20 mouse cellular contexts compared by ENCODE assay signal in the genomic region with DNA sequence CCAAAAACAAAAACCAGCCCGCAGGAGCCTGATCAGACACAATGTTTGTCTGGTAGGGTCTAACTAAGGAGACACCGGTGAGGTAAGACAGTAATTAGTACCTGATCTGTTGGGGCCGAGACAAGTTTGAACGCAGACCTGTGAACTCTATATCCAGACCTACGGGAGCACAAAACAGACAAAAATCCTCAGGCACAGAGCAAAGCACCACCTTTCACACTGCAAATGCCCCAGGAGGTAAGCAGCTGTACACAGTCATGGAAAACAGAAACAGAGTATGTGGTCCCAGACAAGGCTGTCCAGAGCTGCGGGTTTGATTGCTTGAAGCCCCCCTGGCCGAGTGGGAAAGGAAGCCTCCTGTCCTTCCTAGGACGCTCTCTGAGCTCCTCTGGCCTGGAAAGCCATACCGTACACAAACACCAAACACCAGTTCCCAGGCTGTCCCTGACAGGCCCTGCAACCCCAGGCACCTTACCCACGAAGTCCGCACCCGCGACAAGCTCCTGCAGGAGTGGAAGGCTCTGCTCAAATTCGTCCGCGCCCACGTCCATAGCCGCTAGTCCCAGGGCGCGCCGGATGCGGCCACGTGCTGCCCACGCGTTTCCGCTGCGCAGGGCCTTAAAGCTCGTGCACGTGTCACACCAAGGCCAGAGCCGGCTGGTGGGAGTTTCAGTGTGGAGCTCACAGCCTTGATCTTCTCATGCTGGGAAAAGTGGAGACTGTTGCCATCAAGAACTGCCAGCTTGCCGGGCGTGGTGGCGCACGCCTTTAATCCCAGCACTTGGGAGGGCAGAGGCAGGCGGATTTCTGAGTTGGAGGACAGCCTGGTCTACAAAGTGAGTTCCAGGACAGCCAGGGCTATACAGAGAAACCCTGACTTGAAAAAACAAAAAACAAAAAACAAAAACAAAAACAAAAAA. TPM values are rescaled to one million over a fixed set of nuclear protein-coding genes. Genes with fewer than 3 reads are reported as not detected.
A peak's percentile ranks its signal among the peaks of the same experiment; 100 is the strongest.
DNase-seq lines count a peak whose midpoint lies in the region; ATAC-seq lines count a peak whose summit lies in the region.
"Had no signal": no experiment of that assay in that cellular context is flagged by ENCODE, and none has a peak within 500 bp of the region (broad histone marks: within the 10 kb centered on the region; RNA-seq: fewer than 3 reads in every experiment).

TSS of gene Pnldc1 (minus strand) at position 870 of the 920 bp plus-strand sequence.

- H3K36me3 ChIP-seq in heart, embryonic 12.5 days: peaks cover 54% of the 10 kb centered on the region
- peaks cover 54% of the 10 kb centered on the region for H3K36me3 ChIP-seq in embryonic facial prominence, embryonic 14.5 days (ENCODE audit: control insufficient read depth, insufficient read depth, low read length)

- WGBS in heart, embryonic 12.5 days: 69% methylated on average over 35 of the region's 35 CpGs
- WGBS in embryonic facial prominence, embryonic 14.5 days: 79% methylated on average over 35 of the region's 35 CpGs

- no peaks in the 10 kb centered on the region for H3K9me3 ChIP-seq in heart, embryonic 12.5 days (replicated peaks)
- no peaks in the 10 kb centered on the region for H3K9me3 ChIP-seq in embryonic facial prominence, embryonic 14.5 days (ENCODE audit: control insufficient read depth, low read length)
- H3K9me3 ChIP-seq: forebrain, embryonic 15.5 days; heart, embryonic 13.5 days; hindbrain, embryonic 15.5 days; liver, embryonic 15.5 days; megakaryocyte, embryonic 14.5 days; neural tube, embryonic 12.5 days had no signal

- DNase-seq in heart, adult 11 months: peak; percentile 84
- DNase-seq in 3134 (ENCODE audit: extremely low read depth, insufficient read length, low spot score) (peak; percentile 27), ES-CJ7 (ENCODE audit: low read depth, low spot score) (peak; percentile 80)
- DNase-seq in embryonic facial prominence, embryonic 14.5 days (ENCODE audit: low spot score): peak; percentile 16
- no peak for DNase-seq in urinary bladder, postnatal 25 days (ENCODE audit: low spot score)
- no peak for DNase-seq in lung, postnatal 10 days
- DNase-seq: cerebellum, postnatal 10 days; heart, postnatal 36 days; lung, postnatal 14 days; thymus, adult 2 months had no signal

- H3K4me1 ChIP-seq in heart, embryonic 12.5 days (replicated peaks): no peaks in the 10 kb centered on the region
- H3K4me1 ChIP-seq in embryonic facial prominence, embryonic 14.5 days (ENCODE audit: control insufficient read depth, insufficient read depth, low read length): no peaks in the 10 kb centered on the region
- H3K4me1 ChIP-seq: forebrain, embryonic 15.5 days; neural tube, embryonic 12.5 days had no signal

- H3K9ac ChIP-seq in heart, embryonic 12.5 days: no peak within 1 kb of the TSS
- peak within 1 kb of the TSS; percentile 14; the same call in 1 of the 2 replicates for H3K9ac ChIP-seq in embryonic facial prominence, embryonic 14.5 days (ENCODE audit: low read depth, low read length)
- H3K9ac ChIP-seq: forebrain, embryonic 15.5 days; heart, embryonic 13.5 days; hindbrain, embryonic 15.5 days; liver, embryonic 15.5 days; neural tube, embryonic 12.5 days had no signal

- H3K4me3 ChIP-seq in heart, embryonic 12.5 days: no peak within 1 kb of the TSS
- no peak within 1 kb of the TSS for H3K4me3 ChIP-seq in embryonic facial prominence, embryonic 14.5 days (ENCODE audit: low read depth, low read length)
- H3K4me3 ChIP-seq: erythroblast, embryonic 14.5 days; forebrain, embryonic 15.5 days; heart, embryonic 13.5 days; hindbrain, embryonic 15.5 days; layer of hippocampus, adult 2 months; liver, embryonic 15.5 days; megakaryocyte, embryonic 14.5 days; neural tube, embryonic 12.5 days had no signal

- ATAC-seq in heart, embryonic 12.5 days (ENCODE audit: insufficient number of reproducible peaks, low FRiP score): no peak
- ATAC-seq in embryonic facial prominence, embryonic 14.5 days (ENCODE audit: low read depth): no peak
- ATAC-seq: forebrain, embryonic 15.5 days; intestine, embryonic 16.5 days had no signal

- no peaks in the 10 kb centered on the region for H3K27me3 ChIP-seq in heart, embryonic 12.5 days (replicated peaks)
- H3K27me3 ChIP-seq in embryonic facial prominence, embryonic 14.5 days (replicated peaks; ENCODE audit: control insufficient read depth, insufficient read depth, low read length): no peaks in the 10 kb centered on the region
- H3K27me3 ChIP-seq: forebrain, embryonic 15.5 days; heart, embryonic 13.5 days; hindbrain, embryonic 15.5 days; liver, embryonic 15.5 days; megakaryocyte, embryonic 14.5 days; neural tube, embryonic 12.5 days had no signal

- H3K27ac ChIP-seq in heart, embryonic 12.5 days (ENCODE audit: poor library complexity, severe bottlenecking): no peak within 1 kb of the TSS
- no peak within 1 kb of the TSS for H3K27ac ChIP-seq in embryonic facial prominence, embryonic 14.5 days (replicated peaks; ENCODE audit: low read depth, low read length)
- H3K27ac ChIP-seq: forebrain, embryonic 15.5 days; heart, embryonic 13.5 days; hindbrain, embryonic 15.5 days; layer of hippocampus, adult 2 months; liver, embryonic 15.5 days; neural tube, embryonic 12.5 days had no signal

- no peak within 1 kb of the TSS for H3K4me2 ChIP-seq in heart, embryonic 12.5 days
- H3K4me2 ChIP-seq in embryonic facial prominence, embryonic 14.5 days (ENCODE audit: low read depth, low read length): no peak within 1 kb of the TSS
- H3K4me2 ChIP-seq: forebrain, embryonic 15.5 days; heart, embryonic 13.5 days; hindbrain, embryonic 15.5 days; liver, embryonic 15.5 days; neural tube, embryonic 12.5 days had no signal

RNA-seq across cellular contexts. Expression of gene Pnldc1, which starts in this region (rescaled TPM):
- polyA plus RNA-seq in heart, embryonic 12.5 days (2016; fragmentation: Nextera tagmentation; extraction: Ambion mirVana): 0.51 and 1.1 TPM in 2 replicates
- 1.9 and 2.8 TPM in 2 replicates for polyA plus RNA-seq in embryonic facial prominence, embryonic 14.5 days (2014; fragmentation: Nextera tagmentation; extraction: Ambion mirVana)

Comparison
In these comparisons a context has a peak if more than half of its experiments do, and no peak if none do; other contexts are left out.
1. DNase-seq: peak in heart, adult 11 months (single experiment), 3134 (single experiment), ES-CJ7 (single experiment) and embryonic facial prominence, embryonic 14.5 days (single experiment); none in urinary bladder, postnatal 25 days (single experiment) and lung, postnatal 10 days (single experiment).